Mouse (Mus musculus) bone marrow, adult 2 months (tissue): ENCODE measurements around the gene Spink4.

Source experiments
- CTCF ChIP-seq: fragments of 200-500 bp; IDR thresholded peaks from 2 replicates; pipeline ENCODE4 v1.5.1; 2011; ENCODE audit warnings: low read length, control low read depth; ENCODE audit not compliant: control insufficient read depth, insufficient read depth
- POLR2A ChIP-seq: fragments of 200-500 bp; IDR thresholded peaks from 2 replicates; pipeline ENCODE4 v1.6.1; 2011; ENCODE audit warnings: low read depth, mild to moderate bottlenecking, control low read depth, low read length, borderline replicate concordance; ENCODE audit not compliant: control insufficient read depth

- no peak for TF ChIP-seq POLR2A
- TF ChIP-seq CTCF = no peak
Measured at GRCm38 (mm10) chr4:40919785-40920184, at the start of gene Spink4.
